Mouse (Mus musculus) heart, adult 18-20 months (tissue): ENCODE measurements at regions not wholly inside any gene's neighbourhood (a gene's known extent, or its start where the extent isn't known, plus 50 kb on each side); places are given as distances from the start of the nearest gene placed in this dataset.
A peak's percentile ranks its signal among the peaks of the same experiment; 100 is the strongest.

Experiments used
- DNase-seq, 2 experiments: peaks; one replicate each; pipeline ENCODE4 v3.0.0; 2021 to 2022; ENCODE audit warnings: mixed read lengths in 1 of 2

DNA sequence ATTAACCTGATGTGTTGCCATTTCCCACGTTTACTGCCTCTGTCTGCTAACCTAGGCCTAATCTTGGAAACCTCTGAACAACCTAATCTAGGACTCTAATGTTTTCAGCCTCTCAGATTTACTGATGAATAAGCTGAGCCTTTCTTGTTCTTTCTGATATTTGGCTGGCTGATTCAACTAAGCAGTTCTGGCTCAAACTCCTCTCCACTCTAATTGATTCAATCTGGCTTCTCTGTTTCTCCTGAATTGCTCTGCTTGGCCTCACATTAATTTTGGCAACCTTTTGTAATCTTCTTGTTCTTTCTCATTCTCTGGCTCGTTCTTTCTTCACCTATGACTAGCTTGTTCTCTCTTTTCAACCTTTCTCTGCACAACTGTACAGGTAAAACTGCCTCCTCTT, 1561.2 kb upstream of the Zeb2 start:
- no peak for DNase-seq

DNA sequence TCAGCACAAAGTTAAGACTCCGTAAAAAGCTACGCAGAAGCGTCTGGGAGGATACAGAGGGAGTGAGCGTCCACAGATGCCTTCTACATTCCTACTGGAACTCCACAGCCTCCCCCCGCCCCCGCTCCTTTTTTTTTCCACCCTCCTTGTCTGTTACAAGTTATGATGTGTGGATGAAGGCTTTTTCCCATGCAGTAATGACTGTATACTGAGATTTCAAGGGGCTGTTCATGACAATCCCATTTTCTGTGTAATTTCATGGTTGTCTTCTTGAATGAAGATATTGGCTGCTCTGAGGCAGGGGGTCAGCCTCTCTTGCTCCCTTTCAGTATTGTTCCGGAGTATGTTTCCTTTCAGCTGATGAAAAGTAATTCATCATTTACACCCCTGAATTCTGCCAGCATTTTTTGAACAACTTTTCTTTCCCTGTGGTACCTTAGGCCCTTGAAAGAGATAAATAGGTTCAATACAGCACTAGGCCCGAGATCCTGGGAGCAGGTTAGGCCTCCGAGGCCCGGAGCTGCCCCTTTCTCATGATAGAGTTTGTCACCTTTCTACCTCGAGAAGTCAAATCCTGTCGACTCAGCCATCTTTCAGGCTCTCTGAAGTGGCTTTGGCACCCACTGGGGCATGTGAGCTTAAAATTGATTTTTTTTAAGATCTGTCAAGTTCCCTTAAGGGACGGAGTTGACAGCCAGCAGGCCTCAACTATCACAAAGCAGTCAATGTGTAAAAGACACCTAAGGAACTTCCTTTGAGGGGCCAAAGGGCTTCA, 1552.5 kb upstream of the Zeb2 start:
- DNase-seq, result no peak

DNA sequence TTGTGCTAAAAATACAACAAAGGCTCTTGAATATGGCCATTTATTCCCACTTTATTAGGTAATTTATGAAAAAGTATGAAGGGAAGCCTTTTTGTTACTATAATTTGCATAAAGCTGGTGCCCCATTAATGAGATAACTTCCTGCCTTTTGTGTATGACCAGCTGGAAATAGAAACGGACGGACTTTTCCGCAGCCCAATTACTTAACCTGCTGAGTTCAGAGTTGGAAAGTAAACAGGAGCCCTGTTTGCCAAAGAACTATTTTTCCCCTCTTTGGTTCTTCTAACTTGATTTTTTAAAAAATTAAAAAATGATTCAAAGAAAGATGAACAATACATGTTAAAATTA, 1549.8 kb upstream of the Zeb2 start:
- DNase-seq, result no peak

DNA sequence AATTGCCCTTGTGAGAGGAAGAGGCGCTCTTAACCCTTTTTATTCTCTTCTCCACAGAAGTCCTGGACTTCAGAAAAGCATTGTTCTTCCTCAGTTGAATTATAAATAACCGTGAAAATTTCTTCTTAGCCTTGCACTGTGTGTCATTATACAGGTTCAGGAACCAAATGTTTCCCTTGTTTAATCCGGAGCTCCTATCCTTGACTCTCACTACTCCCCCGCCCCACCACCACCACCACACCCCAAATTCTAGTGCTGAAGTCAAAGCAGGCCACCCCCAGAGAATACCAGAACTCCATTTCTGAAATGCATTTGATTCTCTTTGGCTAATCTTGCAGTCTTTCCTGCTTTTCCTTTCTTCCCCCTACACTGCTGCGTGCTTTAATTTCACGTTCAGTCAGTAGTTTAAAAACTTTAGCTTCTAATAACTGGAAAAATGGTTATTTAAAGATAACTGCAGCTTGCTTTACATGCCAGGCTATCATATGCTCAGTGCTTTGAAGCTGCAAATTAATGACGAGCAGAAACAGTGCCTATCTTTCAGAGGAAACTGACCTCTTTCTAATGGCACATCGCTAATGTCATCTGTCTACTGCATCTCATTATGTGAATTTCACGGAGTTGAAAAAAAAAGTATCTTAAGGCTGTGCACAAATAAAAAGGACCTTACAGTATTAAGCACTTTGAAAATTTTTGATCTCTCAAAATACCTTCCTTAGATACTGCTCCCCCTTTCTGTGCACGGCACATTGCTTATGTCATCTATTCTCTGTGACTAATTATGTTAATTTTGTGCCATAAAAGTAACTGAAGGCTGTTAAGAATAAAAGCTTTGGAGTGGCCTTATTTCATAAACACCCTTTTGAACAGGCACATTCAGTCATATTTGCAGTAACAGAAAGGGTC, 1549.1 kb upstream of the Zeb2 start:
- DNase-seq, result no peak

DNA sequence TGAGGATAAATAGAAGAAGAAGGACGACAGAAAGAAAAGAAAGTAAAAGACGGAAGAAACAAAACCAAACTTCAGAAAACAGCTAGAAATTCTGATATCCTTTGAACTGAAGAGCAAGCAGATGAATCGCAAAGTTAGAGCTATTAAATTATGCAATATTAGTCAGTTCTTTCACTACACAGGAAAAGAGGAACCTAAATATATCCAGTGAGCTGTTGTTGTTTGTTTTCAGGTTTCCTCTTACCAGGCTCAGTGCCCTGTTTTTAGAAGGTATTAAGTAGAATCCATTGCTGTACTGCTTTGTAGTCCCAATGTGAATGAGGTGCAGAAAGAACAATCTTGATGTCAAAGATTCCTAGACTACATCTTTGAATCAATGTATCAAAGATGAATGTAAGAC, 1544.7 kb upstream of the Zeb2 start:
- no peak for DNase-seq

DNA sequence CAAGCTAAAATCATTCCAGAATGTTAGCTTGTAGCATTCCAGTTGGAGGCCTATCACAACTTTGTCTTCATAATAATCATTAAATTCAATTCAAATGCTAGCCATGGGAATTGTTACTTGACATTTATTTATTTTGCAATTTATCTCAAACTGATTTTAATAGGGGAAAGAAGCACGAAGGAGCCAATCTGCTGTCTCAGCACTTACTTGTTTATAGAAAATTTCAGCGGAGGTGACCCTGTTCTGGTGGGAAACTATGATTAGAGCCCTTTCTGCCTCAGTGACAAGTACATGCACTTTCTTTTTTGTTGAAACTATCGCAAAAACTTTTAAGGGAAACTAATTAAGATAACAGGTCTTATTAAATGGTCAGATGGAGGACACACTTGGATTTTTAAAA, 1543.4 kb upstream of the Zeb2 start:
- no peak for DNase-seq

DNA sequence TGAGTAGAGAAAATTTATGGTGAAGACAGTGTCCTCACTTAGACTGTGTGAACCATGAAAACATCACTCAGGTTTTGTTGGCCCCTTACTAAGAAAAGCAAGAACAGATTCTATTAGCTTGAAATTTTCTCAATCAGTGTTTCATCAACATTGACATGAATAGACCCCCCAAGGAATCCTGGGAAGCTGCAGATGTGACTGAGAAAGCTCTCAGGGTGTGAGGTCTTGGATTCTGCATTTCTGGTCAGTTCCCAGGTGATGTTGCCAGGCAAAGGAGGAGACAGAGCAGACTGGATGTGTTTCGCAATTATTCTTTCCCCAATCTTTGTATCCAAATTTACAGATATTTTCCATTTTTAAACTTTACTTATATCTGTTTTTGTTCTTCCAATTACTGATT, 1538.1 kb upstream of the Zeb2 start:
- peak in 1 of 2 experiments; percentile 4 for DNase-seq

DNA sequence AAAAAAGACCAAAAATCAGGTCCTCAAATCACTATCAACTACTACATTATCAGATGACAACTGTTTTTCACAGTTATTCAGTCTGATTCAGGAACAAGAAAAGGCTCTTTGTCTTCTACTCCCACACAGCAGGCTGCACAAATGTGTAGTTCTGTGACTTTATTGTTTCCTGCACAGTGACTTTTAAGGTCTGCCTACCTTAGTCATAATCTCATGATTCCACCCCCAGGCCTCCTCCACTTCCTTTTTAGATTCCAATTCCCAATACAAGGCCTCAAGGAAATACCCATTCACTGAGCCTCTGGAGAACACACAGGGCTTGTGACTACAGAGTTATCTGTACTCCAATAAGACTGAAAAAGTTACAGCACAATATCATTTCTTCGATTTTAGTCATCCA, 1535.4 kb upstream of the Zeb2 start:
- DNase-seq, result no peak

DNA sequence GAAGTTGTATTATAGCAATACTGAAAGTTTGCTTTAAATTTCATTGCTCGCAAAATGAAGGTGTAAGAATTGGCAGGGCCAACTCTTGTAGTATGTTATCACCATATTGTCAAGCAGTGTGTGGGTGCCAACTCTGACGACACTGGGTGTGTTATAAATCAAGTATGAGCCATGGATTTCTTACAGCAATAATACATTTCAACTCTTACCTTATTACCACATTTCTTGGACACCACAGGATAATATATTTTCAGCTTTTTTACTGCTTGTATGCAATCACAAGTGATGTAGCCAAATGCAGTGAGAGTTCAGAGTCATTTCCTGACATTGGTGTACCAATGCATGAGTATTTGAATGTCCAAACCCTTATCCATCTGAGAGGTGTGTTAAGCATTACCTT, 1529.2 kb upstream of the Zeb2 start:
- no peak for DNase-seq

DNA sequence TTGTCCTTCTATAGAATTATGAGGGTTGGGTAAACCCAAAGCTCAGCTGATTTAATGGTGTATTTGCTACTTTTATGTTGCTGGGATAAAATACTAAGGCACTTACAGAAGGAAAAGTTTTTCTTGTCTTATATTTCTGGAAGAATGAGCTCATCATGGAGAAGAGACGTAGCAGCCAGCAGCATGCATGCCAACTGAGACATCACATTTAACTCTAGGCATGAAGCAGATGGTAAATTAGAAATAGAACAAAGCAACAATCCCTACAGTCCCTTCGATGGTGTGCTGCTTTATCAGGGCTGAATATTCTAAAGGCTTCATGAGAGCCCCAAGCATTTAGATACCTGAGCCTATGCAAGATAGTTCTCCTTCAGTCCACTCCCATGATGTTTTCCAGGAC, 1492.0 kb upstream of the Zeb2 start:
- DNase-seq, result no peak

DNA sequence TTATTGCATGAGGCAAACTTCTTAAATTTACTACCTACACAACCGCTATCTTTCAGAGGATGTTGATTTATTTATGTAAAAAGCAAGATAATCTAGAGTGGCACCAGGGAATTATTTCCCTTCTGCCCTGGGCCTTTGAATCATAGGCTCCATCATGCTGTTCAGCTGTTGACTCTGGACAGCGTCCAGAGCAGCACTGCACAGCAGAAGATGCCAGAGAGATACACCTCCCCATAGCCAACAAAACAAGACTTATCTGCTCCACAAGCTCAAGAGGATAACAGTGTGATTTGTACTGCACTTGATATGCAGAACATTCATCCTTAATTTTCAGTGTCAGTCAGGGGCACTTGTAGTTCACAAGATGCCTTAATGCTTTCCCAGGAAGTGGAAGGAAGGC, 1464.6 kb upstream of the Zeb2 start:
- peak; percentile 13 to 33 for DNase-seq

DNA sequence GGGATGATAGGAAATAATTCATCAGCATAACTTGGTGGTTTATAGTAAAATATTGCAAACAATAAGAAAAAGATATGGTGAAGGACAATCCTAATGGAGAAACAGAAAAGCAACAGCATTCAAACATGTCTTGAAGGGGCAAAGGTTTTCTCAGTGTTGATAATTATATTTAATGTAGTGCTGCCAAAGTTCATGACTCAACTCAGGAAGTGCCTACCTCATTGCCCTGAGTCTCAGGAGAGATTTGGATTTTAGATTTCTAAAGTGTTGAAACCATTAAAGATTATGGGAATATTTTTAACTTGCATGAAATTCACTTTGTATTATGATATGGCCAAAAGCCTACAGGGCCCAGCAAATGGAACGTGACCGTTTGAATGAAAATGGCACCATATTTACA, 1453.2 kb upstream of the Zeb2 start:
- DNase-seq, result no peak

DNA sequence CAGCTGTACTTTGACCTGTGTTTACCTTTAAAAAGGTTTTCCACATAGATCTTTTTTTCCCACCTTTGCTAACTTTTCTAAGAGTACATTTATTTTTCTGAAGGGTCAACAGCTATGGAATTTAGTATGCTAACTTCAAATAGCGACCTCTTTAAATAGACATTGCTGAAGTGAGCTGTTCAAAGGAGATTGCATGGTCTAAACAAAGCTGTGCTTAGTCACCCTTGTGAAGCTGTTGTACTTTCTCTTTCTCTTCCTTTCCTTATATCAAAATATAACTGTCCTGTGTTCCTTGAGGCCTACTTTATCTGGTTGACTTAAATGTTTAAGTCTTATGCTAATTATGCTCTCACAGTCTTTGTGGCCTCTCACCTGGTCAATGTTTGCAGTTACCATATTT, 1416.2 kb upstream of the Zeb2 start:
- DNase-seq, result no peak

DNA sequence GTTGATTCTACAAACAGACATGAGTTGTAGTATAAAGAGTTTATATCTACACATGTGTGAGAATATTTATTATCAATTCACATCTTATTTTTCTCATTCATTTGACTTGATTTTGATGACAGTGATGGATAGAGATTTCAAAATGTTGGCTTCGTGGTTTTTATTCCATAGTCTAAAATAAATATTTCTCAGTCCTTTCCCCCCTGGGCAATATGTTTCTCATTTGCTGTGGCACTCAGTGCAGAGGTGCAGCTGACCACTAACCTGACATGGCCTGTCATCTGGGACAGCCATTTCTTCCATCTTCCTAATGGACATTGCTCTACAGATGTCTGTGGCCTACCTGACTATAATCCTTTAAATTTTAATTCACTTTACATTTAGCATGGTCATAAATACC, 1413.5 kb upstream of the Zeb2 start:
- DNase-seq, result no peak

DNA sequence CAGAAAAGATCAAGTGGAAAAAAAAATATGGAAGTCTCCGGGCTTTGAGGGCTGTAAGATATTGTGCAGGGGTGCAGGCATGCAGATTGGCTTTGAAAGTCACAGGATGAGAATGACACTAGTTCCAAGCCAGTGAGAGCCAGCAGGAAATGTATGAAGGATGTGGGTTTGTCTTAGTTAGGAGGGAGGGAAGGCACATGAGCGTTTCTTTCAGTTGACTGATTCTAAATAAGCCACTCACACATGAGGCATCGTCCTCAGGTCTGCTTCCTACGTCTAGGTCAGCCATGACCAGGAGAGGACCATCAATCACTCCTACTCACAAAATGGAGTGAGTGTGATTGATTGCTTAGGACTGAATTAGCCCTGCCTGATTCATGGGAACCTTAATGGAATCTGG, 1408.0 kb upstream of the Zeb2 start:
- DNase-seq, result no peak

DNA sequence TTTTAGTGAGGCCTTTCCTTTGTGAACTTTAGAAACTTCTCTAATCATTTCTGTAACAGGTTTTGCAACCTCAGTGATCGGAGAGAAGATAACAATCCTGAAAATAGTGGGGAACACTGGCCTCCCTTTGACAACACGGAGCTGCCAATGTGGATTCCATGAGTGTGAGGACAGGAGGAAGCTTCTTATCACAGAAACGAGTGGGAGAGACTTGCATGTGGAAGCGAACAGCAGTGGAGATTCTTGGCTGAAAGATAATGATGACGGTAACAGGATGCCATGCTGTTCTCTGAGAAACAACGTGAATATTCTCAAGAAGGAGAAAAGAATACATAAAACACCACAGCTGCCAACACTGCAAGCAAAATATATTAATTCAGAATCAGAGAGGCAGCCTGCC, 1407.4 kb upstream of the Zeb2 start:
- peak; percentile 11 to 14 for DNase-seq

DNA sequence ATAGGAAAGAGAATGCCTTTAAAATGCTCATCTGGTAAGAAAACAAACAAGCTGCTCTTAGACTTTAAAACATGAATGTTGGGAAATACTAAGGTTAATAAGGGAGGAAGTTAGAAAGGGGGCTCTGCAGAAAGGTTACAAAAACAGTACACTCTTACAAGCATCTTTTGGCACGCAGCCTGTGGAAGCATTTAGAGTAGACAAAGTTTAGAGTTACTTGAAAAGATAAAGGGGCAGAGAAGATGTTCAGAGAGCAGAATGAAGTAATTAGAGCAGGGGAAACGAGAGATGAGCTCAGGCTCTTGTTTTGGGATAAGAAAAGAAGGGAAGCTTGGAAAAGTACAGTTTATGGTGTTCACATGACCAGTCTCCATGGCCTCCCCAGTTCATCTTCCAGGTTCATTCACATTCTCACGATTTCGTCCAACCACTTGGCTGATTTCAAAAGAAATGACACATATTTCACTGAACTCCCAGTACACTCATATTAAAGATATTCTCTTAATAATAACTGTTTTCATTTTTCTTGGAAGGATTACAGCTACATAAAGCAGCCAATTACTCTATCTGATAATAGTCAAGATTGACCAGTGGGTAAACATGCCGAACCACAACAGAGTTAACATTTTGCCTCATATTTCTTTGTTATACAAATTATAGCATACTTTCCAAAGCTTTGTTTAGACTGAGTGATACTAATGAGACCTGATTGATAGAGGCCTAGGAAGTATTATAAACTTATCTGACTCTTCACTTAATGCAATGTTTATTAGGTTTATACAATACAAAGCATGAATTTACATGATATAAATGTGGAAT, 1404.2 kb upstream of the Zeb2 start:
- DNase-seq, result peak; percentile 11 to 23

DNA sequence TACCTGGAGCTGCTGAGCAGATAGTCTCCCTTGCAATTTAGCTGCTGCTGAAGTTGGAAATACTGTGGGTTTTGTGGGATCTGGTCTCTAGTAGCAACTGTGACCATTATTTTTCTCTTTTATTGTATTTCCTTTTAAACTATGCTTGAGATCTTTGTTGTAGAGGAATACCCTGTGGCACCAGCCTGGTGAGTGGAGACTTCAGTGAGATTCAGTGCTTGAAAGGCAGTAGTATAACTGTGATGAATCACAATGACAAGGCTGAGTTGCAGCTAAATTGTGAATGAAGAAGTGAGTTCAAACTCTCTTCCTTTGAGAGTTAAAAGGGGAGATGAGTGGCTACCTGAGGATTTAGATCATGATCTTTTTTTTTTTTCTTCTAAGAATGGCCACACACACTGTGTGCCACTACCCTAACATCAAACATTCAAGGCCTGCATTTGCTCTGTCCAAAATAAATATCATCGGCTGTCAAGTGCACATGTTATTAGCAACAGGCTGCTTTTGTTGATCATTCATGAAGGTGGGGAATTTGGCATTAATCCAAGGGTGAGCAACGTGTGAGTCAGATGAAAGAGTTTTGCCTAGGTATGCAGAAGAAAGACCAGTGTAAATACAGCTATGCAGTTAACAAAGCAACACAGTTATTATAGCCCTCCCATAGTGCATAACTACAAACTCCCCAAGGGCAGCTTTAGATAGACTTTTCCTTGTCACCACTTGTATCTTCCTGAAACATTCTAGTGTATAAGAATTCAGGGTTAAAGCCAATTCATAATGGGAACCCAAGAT, 1395.2 kb upstream of the Zeb2 start:
- no peak for DNase-seq

DNA sequence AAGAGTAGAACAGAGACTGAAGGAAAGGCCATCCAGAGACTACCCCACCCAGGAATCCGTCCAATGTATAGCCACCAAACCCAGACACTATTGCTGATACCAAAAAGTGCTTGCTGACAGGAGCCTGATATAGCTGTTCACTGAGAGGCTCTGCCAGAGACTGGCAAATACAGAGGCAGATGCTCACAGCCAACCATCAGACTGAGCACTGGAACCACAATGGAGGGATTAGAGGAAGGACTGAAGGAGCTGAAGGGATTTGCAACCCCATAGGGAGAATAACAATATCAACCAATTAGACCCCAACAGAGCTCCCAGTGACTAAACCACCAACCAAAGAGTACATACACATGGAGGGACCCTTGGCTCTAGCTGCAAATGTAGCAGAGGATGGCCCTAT, 1389.8 kb upstream of the Zeb2 start:
- no peak for DNase-seq

DNA sequence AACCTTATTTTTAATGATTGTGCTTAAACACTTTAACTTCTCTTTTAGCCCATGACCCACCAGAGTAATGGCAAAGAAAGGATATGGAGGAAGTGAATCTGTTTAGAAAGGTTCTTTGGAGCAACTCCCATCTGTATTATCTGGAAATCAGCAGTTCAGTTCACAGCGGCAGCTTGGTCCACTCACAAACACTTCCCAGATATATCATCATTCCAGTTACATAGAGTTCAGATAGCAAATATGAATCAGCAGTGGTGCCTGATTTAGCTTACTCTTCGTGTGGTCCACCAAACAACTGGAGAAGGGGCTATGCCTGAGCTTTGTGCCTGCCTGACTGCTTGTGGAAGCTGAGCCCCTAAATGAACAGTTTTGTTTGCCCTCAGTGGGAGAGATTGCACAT, 1385.9 kb upstream of the Zeb2 start:
- no peak for DNase-seq

DNA sequence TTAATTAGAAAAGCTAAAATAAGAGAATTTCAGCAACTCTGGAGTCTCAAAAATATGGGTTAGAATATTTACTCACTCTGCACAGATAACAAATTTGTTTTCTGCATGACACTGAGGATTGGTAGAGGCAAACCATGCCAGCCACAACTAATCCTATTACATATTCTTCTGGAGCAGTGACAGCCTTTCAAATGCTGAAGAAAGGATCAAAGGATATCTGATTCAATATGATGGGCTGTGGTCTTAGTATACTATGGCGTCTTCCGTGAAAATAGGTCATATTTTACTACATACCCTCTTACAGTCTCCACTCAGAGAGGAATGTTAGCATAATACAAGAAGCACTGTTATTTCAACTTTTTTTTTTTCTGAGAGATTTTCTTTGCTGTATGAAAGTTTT, 1375.1 kb upstream of the Zeb2 start:
- no peak for DNase-seq

DNA sequence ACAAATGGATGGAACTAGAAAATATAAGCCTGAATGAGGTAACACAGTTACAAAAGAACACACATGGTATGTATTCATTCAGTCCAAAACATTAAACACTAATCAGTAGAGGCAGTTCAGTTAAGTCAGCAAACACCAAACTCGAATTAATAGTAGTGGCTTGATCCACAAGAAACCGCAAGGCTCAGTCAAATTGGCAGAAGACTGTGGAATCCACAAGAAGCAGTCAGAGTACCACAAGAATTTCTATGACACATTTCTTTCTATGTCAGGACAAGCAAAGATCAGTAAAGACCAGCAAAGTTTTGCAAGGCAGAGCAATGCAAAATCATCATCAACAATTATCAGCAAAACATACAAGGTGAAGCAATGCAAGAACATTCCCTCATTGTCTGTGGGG, 1373.9 kb upstream of the Zeb2 start:
- DNase-seq, result no peak
